Mouse (Mus musculus) heart, adult 8-10 months (tissue): ENCODE results near the gene Acot8. TPM values are rescaled to one million over a fixed set of nuclear protein-coding genes. Genes with fewer than 3 reads are reported as not detected.

Experiments used
- DNase-seq: peaks from one replicate; pipeline ENCODE4 v3.0.0; 2022; ENCODE audit warnings: low spot score
- total RNA-seq, 4 experiments: library from RNA; stranded (reverse); gene quantifications; 2 replicates each; pipeline ENCODE4 v1.2.4; 2022

Gene Acot8
- total RNA-seq, result 10 to 100 TPM; 12.3 to 13.3 (median 12.6) TPM

- DNase-seq, result peak; percentile 100
Observed at GRCm38 (mm10) chr2:164804533-164805331, at the start of gene Acot8, which contains the start of gene Zswim3. Gene Acot8, minus strand, starts transcription at chr2:164804882. Gene Zswim3, plus strand, starts transcription at chr2:164805098.

- DNase-seq, result no peak
Observed at GRCm38 (mm10) chr2:164850061-164850460, 45.4 kb upstream of the Acot8 start.

- DNase-seq, result no peak
Observed at GRCm38 (mm10) chr2:164845782-164846181, 41.1 kb upstream of the Acot8 start.

- DNase-seq, result no peak
Observed at GRCm38 (mm10) chr2:164835164-164835563, 30.5 kb upstream of the Acot8 start.

- no peak for DNase-seq
Observed at GRCm38 (mm10) chr2:164834531-164834930, 29.8 kb upstream of the Acot8 start.

- DNase-seq, result peak; percentile 90
Observed at GRCm38 (mm10) chr2:164833314-164833959, 28.8 kb upstream of the Acot8 start, which contains the start of gene Neurl2. Gene Neurl2, minus strand, starts transcription at chr2:164833456.

GRCm38 (mm10) chr2:164832748-164833301 lies 28.1 kb upstream of the Acot8 start, which contains the start of gene Ctsa:
Gene Ctsa, plus strand, starts transcription at chr2:164832873.
- peak; percentile 81 for DNase-seq

GRCm38 (mm10) chr2:164832032-164832747 lies 27.5 kb upstream of the Acot8 start:
- no peak for DNase-seq

- no peak for DNase-seq
Observed at GRCm38 (mm10) chr2:164831029-164831428, 26.3 kb upstream of the Acot8 start.

- DNase-seq, result no peak
Observed at GRCm38 (mm10) chr2:164829090-164829489, 24.4 kb upstream of the Acot8 start.

- DNase-seq, result no peak
Observed at GRCm38 (mm10) chr2:164828437-164828836, 23.8 kb upstream of the Acot8 start, which contains the start of gene Spata25. Gene Spata25, minus strand, starts transcription at chr2:164828537.

GRCm38 (mm10) chr2:164827146-164827850 lies 22.6 kb upstream of the Acot8 start:
- no peak for DNase-seq

- no peak for DNase-seq
Observed at GRCm38 (mm10) chr2:164825521-164825920, 20.8 kb upstream of the Acot8 start.

GRCm38 (mm10) chr2:164823969-164824368 lies 19.3 kb upstream of the Acot8 start:
- DNase-seq, result no peak

- no peak for DNase-seq
Observed at GRCm38 (mm10) chr2:164823181-164823585, 18.5 kb upstream of the Acot8 start.

- DNase-seq, result peak; percentile 100
Observed at GRCm38 (mm10) chr2:164822636-164823165, 18.0 kb upstream of the Acot8 start, which contains the start of gene Zswim1. Gene Zswim1, plus strand, starts transcription at chr2:164822686.

- DNase-seq, result no peak
Observed at GRCm38 (mm10) chr2:164821060-164821459, 16.4 kb upstream of the Acot8 start.

GRCm38 (mm10) chr2:164817703-164818102 lies 13.0 kb upstream of the Acot8 start:
- DNase-seq, result no peak

- DNase-seq, result no peak
Observed at GRCm38 (mm10) chr2:164817206-164817605, 12.5 kb upstream of the Acot8 start.

GRCm38 (mm10) chr2:164815821-164816220 lies 11.1 kb upstream of the Acot8 start:
- no peak for DNase-seq

- no peak for DNase-seq
Observed at GRCm38 (mm10) chr2:164815348-164815747, 10.7 kb upstream of the Acot8 start.
